Mouse (Mus musculus) ES-E14 (cell line): ENCODE measurements at regions not wholly inside any gene's neighbourhood (a gene's known extent, or its start where the extent isn't known, plus 50 kb on each side); places are given as distances from the start of the nearest gene placed in this dataset.

ENCODE experiments used
- HCFC1 ChIP-seq: IDR thresholded peaks from 2 replicates; pipeline ENCODE4 v1.6.1; 2012; ENCODE audit warnings: low read length, inconsistent platforms, borderline replicate concordance; ENCODE audit not compliant: insufficient read depth
- MAFK ChIP-seq: IDR thresholded peaks from 2 replicates; pipeline ENCODE4 v1.6.1; 2014; ENCODE audit warnings: mild to moderate bottlenecking, low read depth, low read length, inconsistent platforms; ENCODE audit not compliant: insufficient read depth
- ZC3H11A ChIP-seq: IDR thresholded peaks from 2 replicates; pipeline ENCODE4 v1.6.1; 2012; ENCODE audit warnings: low read depth, mild to moderate bottlenecking, inconsistent platforms, low read length, borderline replicate concordance

GRCm38 (mm10) chr3:52184241-52184640, 79.4 kb upstream of the Maml3 start:
- TF ChIP-seq HCFC1 = no peak
- no peak for TF ChIP-seq MAFK
- no peak for TF ChIP-seq ZC3H11A
